Mouse (Mus musculus) thymus, postnatal 14 days (tissue): ENCODE results near the gene Apbb1ip.
A peak's percentile ranks its signal among the peaks of the same experiment; 100 is the strongest.

Experiments
- DNase-seq: peaks from one replicate; pipeline ENCODE4 v3.0.0; 2021

The Apbb1ip gene

DNA sequence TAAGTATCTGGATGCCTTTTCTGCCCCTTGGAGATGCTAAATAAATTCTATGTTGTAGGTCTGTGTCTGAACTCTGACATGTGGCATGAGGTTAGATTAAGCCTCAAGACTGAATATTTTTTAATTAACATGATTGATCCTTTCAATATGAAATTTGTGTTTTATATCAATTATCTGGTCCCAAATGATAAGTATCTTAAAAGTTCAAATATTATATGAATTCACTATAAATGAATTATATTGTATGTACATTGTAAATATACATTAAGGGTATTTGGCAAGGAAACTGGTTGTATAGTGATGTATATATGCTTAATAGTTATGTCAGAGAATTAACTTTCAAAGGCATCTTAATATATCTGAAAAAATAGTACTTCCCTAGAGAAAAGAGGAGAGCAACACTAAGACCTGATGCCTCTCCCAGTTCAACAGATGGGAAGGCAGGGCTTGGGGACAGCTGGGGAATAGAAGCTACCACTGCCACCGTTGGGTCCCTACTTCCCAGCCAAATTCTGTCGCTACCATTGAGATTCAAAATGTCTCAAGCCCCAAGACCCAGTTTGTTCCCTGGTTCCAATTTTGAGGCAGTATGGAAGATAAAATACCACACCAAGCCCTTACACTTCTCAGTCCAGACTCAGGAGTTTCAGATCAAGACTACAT lies 2.8 kb downstream of the Apbb1ip start:
- DNase-seq, result no peak

DNA sequence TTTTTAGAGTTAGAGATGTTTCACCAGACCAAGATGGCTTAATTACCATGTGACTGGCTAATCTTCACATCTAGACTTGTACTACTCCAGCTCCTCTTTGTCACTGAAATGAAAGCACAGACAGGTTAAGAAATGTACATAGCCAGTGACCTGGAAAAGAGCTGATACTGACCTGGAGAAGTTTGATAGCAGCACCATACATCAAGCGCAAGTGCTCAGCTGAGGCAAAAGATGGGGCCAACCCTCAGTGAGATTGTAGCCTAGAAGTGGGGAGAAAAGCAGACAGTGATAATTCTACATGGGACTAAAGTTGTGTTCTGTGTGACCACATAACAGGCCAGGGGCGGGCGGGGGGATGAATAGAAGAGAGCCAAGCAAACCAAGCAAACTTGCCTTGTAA lies 3.9 kb downstream of the Apbb1ip start:
- DNase-seq, result no peak

DNA sequence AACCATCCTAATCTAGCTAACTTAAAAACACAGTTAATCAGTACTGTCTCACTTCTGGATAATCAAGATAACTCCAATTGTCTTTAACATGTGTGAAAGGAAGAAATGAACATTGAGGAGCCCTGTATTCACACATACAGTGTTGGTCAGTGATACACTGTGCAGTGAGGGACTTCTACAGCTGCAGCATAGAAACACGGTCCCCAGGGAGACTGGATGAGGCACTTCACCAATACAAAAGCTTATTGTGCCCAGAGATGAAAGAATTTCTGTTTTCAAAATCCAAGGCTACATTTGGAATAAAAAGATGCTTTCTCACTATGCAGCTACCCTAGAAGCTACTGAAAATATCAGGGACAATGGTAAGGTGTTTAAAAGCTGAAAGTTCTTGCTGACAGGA lies 7.0 kb downstream of the Apbb1ip start:
- no peak for DNase-seq

DNA sequence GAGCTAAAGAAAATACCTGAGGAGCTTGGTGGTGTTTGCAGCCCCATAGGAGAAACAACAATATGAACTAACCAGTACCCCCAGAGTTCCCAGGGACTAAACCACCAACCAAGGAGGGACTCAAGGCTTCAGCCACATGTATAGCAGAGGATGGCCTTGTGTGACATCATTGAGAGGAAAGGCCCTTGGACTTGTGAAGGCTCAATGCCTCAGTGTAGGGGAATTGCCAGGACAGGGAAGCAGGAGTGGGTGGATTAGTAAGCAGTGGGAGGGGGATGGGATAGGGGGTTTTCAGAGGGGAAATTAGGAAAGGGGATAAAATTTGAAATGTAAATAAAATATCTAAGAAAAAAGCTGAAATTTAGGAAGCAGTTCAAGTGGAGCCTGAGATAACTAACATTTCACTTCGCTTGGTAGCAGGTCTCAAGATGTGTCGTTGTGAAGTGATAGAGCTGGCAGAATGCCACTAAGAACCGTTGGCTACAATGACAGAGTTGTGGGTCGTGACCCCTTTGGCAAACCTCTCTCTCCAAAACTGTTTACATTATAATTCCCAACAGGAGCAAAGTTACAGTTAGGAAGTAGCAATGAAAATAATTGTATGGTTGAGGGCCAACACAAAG lies 7.6 kb downstream of the Apbb1ip start:
- DNase-seq, result no peak

DNA sequence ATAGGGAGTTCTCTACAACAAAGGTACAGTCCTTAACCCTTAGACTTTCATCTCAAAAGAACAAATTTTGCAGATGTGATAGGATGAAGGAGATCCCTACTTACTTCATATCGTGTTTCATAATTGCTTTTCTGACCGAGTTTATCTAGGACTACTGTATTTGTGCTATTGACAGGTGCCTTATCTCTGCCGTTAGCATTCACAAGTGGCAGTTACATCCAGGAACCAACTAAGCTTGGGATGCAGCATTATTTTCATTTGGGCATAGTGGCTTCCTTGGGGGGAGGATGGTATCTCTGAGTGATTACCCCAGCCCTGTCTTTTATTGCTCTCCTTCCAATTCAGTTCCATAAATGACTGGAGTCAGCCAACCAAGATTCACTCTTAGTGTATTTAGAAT lies 8.2 kb downstream of the Apbb1ip start:
- DNase-seq, result no peak

DNA sequence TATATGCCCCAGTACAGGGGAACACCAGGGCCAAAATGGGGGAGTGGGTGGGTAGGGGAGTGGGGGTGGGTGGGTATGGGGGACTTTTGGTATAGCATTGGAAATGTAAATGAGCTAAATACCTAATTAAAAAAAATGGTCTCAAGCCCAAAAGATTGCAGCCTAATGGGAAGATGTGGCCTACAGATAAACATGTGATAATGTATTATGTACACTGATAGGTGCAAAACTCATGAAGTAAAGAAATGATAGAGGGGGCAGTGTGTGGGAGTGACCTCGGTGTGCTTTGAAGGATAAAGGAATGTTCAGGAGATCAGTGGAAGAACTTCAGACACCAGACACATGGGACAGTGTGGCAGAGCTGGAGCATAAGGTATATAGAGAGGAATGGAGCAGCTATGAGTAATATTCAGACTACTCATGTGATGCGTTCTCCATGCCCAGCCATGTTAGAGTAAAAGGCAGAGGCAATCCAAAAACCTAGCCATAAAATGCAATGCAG lies 9.3 kb downstream of the Apbb1ip start:
- DNase-seq, result no peak

DNA sequence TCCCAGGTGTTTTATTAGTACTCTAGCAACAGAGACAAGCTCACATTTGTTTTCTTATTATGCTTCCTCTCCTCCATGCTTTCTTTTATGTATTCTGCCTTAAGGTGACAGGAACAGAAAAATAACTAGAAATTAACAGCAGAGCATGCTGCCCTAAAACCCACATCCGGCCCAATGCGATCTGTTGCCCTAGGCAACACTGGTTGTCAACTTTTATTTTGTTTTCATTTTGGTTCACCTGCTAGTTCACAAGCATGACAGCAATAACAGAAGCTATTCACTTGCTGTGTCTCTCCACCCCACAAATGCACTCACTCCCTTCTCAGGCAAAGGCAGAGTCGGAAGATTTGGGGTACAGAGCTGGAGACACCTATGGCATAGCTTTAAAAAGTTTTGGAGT lies 10.3 kb downstream of the Apbb1ip start:
- DNase-seq, result peak; percentile 83

DNA sequence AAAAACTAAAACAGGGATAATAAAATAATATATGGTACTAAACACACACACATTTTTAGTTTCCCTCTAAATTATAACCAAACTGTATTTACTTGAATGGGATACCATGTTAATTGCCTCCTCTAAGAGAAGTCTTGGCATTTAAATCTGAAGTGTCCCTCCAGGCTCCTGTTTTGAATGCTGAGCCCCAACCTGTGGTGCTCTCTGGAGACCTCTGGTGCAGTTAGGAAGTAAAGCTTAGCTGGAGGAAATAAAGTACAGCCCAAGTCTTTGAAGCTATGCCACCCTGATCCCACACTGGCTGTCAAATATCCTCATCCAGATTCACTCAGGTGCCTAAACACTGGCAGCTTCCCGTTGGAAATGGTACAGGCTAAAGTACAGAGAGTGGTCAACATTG lies 10.9 kb downstream of the Apbb1ip start:
- DNase-seq, result peak; percentile 44

DNA sequence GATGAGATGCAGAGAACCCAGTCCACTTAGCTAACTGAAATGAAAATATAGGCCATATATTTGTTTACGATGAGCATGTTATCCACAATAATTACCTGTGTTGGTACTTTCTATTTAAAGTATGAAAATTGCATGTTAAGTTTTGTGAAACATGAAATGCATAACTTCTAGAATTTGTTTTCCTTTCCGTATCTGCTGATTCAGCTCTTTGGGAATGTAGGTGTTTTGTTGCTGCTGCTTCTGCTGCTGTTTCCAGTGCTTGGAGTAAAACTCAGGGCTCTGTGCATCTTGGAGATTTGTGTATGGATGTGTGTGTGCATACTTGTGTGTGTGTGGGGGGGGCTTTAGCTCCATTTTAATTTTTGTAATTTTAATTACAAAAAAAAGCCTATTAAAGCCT lies 14.8 kb downstream of the Apbb1ip start:
- DNase-seq, result no peak

DNA sequence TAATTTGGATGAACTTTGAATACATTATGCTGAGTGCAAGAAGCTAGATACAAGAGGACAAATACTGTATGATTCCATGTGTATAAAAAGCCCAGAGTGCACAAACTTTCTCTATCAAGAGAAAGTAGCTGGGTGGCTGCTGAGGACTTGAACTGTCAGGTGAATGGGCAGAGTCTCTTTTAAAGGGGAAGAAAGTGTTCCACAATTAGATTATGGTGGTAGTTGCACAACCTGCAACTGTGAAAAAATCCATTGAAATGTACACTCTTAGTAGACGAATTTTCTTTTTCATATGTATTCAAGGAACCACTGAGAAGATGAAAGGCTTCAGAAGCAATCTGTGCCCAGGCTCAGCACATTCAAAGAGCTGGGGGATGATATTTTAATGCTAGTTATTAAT lies 15.7 kb downstream of the Apbb1ip start:
- DNase-seq, result no peak

DNA sequence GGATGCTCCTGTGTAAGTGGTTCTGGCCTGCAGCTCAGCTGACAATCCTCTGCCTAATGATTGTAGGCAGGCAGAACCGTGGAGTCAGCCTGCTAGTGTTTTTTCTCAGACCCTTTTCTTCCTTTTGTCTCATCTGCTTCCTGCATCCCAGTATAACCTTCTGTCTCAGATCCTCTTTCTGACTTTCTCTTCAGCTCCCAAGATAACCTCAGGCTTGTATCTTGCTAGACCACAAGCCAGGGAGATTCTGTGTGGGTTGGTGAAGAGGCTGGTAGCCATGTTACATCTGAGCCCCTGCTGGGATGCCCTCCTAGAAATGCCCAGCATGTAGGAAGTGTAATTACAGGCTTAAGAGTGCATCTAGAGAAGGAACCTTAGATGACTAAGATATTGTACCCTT lies 16.5 kb downstream of the Apbb1ip start:
- no peak for DNase-seq

DNA sequence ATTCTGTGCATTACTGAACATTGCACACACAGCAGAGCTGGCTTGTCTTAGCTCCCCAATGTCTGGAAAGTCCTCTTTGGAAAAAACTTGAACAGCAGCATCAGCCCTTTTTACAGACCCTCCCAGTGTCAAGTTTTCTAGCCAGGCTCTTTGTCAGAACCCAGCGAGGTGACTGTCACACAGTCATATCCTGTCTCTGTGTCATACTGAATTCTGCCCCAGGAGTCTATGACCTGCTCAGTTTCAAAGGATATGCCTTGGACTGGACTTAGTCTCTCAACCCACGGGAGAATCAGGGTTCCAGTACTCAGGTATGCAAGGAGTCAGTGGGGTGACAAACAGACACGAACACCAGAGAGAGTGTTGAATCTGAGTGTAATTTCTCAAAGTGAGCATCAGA lies 21.2 kb downstream of the Apbb1ip start:
- no peak for DNase-seq

DNA sequence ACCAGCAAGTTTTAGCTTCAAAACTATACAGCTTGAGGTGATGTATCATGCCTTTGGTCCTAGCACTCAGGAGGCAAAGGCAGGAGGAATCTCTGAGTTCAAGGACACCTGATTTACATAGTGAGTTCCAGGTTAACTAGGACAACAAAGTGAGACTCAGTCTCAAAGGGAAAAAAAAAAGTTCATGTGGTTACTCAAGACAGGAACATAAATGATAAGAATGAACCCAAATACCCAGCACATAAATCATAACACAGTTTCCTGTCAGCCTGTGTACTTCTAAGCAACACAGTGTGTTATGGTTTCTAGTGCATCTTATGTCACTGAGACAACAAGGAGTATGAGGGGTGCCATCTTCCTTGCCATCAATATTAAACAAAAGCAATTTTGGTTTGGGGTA lies 22.6 kb downstream of the Apbb1ip start:
- no peak for DNase-seq

DNA sequence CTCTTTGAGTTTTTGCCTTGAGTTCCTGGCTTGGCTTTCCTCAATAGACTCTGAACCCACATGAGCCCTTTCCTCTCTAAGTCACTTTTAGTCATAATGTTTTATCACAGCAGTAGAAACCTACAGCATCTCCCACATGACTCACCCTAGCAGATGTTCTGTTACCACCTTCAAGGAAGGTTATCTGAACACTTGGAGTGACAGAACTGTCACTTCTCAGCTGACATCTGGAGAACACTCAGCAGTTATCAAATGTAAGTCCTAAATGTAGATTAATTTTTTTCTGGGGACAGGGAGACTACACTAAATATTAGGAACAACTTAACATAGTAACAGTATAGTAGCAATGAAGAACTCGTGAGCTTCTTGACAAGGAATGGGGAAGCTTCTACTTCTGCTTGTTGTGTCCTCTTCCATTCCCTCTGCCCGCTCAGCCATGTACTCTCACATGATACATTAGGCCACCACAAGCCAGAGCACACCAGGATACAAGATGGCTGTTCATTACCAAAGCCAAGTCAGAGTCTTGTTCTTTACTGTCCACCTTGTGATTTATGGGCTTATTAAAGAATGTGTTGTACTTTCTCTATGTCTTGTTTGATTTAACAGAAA lies 25.6 kb downstream of the Apbb1ip start:
- no peak for DNase-seq

DNA sequence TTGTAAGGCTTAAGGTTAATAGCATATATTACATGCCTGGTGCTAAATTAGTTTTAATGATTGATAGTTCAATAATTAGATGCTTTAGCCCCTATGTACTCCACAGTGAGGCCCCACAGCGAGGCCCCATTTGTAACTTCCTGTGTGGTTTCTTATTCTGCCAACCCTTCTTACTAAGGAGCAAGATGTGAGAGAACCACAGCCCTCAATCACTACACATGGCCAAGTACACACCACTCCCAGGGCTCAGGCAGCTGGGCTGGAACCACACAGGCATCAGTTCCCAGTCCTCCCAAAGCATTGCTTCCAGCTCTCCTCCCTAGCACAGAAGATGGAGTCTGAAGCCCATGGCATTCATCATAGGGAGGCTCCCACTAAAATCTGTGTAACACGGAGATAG lies 31.7 kb downstream of the Apbb1ip start:
- DNase-seq, result peak; percentile 73

DNA sequence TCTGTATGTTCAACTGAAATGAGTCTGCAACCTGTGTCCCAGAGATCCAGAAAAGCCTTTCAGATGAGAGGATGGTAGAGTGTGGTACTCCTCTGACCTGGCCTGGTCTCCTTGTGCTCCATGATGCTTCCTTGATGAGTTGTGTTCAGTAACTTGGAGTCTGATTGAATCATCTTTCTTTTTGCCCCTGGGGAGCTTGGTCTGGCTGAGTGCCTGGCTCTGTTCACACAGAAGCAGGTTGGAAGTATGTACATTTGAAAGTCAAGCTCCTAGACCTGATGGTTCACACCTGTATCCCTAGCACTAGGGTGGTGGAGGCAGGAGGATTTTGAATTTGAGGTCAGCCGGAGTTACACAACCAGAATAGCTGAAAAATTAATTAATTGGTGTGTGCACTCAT lies 32.7 kb downstream of the Apbb1ip start:
- DNase-seq, result no peak

DNA sequence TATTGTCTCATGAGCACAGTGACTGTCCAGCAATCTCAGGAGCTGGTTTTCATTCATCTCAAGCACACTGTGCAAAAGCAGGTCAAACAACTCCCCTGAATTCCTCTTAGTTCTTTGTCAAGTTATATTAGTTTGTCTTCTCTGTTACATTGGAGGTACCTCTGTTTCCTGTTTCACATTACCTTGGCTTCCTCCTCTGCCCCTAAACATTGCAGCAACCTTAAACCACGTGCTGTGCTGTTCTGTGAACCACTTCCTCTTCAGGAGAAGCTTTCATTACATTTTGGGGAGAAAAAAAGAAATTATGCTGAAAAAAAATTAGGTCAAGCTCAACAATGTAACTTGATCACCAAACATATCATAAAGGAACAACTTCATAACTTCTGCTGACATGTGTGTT lies 33.4 kb downstream of the Apbb1ip start:
- DNase-seq, result peak; percentile 71

DNA sequence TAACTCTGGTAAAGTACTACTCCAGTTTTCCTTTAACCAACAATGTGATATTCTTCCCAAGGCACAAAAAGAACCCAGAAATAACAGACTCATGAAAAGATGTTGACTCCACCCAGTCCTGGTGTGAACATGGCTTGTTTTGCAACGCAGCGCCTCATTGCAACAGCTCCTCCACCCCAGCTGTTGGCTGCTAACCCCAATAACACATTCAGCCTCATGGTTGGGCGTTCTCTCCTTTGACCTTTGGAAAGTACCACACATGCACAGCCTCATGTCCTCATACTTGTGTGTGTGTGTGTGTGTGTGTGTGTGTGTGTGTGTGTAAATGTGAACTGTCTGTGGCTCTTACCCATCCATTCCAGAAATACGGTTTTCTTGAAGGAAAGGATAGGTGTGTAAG lies 37.0 kb downstream of the Apbb1ip start:
- DNase-seq, result peak; percentile 40

DNA sequence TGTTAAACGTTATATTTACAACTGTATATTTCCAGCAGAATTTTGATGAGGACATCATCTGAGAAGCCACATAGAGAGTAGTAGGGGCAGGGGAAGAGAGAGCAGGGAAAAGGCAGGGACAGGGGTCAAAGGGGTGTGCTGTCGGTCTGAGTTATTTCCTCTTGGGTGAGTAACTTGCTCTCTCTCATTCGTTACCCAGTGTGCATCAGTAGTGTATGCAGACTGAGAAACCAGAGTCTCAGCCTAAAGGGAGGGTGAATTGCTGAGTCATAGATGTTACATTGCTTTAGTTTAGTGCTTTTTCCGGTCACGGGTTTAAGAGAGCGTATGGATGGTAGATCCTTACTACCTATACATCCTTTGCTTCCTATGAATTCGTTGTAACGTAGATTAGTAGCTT lies 37.6 kb downstream of the Apbb1ip start:
- DNase-seq, result no peak

DNA sequence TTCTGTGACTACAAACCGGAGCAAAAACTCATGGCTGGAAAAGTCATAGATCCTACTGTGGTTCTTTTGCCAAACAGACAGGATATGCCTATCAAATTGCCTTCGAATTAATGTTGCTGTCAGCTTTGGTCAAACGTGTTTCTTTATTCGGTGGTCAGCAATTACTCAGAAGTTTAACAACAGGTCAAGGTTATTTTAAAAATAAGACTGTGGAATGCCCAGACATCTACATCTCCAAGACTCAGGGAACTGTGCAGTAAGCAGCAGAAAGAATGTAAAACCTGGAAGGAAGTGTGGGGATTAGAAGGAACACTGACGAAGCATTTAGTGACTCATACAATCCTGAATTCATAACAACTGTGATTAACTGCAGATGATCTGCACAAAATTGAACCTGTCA lies 40.0 kb downstream of the Apbb1ip start:
- DNase-seq, result no peak

DNA sequence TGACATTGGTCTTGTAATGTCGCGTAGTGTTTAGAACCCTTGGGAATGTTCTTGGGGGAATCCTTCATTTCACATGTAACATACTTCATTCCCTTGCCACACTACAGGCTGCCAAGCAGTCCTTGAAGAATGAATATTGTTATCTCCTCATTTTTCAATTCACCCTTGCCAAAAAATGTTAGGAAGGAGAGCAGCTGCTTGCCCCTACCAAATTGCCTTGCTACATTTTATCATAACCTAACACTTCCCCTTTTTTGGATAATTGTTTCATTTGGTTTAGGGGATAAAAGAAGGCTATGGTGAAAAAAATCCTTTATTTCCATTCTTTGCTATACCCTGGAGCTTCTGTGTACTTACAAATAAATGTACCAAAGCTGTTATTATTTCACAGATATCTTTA lies 41.8 kb downstream of the Apbb1ip start:
- no peak for DNase-seq

DNA sequence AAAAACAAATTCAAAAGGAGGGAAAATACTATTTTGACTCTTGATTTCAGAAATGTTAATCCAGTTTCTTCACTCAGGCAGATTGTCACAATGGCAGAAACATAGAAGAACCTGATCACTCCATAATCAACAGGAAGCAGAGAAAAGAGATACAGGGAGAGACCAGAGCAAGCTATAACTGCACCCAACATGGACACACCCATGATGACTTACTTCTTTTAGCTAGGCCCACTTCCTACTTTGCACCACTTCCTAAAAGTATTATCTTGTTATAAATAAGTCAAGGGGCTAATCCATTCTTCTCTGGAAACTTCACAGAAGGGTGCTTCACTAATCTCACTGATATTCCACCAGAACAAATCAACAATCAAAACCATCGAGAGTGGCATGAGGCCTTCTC lies 42.3 kb downstream of the Apbb1ip start:
- DNase-seq, result no peak

DNA sequence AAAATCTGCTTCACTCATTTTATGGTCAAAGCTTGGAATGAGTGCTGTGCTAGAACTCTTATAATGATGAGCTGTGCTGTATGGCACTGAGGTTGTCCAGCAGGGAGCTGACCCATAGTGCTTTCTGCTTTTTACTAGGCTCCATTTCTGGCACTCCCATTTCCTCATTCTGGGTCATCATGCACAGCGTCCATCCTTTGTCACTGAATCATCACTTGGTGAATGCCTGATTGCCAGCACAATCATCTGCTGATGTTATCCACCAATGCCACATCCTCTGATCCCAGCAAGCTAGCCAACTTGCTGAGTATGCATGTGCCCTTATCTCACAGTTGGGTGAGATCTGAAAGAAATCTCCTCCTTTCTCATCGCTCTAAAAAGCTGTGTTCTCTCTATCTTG lies 48.4 kb downstream of the Apbb1ip start:
- no peak for DNase-seq

DNA sequence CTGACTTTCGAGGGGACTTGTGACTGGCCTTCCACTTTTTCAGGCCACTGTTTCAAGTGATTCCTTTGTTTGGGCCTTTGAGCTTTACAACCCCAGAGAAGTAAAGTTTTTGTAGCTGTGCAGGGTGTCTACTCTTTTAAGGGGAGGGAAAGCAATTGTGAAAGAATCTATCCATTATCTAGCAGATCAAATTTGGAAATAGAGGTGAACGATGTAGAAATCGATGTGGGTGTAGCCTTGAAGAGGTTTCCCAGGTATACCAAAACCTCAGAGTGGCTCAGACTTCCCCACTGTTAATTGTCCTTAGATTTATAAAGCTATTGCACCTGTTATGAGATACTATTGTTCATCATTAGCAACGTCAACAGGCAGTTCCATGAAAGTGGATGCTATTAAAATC lies 71.6 kb downstream of the Apbb1ip start:
- no peak for DNase-seq

DNA sequence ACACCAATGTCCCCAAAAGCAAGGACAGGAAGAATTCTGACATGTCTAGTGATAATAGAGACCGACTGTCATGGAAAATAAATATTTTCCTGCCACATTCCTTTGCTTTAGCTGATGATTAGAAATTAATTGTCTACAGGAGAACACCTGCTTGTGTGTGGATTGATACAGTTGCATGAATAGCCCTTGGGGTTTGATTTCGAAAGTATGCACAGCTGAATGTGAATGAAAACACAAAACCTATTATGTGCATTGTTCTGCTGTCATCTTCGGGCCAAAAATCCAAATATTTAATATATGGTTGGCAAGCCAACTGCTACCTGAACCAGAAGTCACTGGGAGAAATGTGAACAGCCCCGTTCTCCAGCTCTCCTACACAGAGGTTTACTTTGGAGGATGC lies 78.0 kb downstream of the Apbb1ip start:
- no peak for DNase-seq
